Mouse (Mus musculus) forebrain, postnatal 0 days (tissue): ENCODE measurements at regions not wholly inside any gene's neighbourhood (a gene's known extent, or its start where the extent isn't known, plus 50 kb on each side); places are given as distances from the start of the nearest gene placed in this dataset.

ENCODE experiments used
- ATAC-seq: fragments of 200-750 bp; cut with Nextera tagmentation; 2 replicates; pipeline ENCODE4 v1.8.0; 2017; ENCODE audit warnings: mild to moderate bottlenecking, moderate library complexity
- DNase-seq: peaks from one replicate; pipeline ENCODE4 v3.0.0-alpha.2; 2015
- H3K27ac ChIP-seq: fragments of 300-500 bp; sonication (generic); 2 replicates; pipeline ENCODE4 v1.5.1; 2014; ENCODE audit warnings: low read depth, mild to moderate bottlenecking, antibody characterized with exemption, low read length, moderate library complexity, mixed read lengths
- H3K27me3 ChIP-seq: fragments of 300-500 bp; sonication (generic); 2 replicates; pipeline ENCODE4 v1.6.1; 2014; ENCODE audit warnings: mild to moderate bottlenecking, low read length, mixed read lengths; ENCODE audit not compliant: insufficient read depth
- H3K36me3 ChIP-seq: fragments of 300-500 bp; sonication (generic); 2 replicates; pipeline ENCODE4 v1.6.1; 2014; ENCODE audit warnings: mild to moderate bottlenecking, moderate library complexity; ENCODE audit not compliant: insufficient read depth
- H3K4me1 ChIP-seq: fragments of 300-500 bp; sonication (generic); 2 replicates; pipeline ENCODE4 v1.6.1; 2014; ENCODE audit warnings: antibody characterized with exemption; ENCODE audit not compliant: insufficient read depth
- H3K4me2 ChIP-seq: fragments of 300-500 bp; sonication (generic); 2 replicates; pipeline ENCODE4 v1.6.1; 2014; ENCODE audit warnings: low read depth, mild to moderate bottlenecking, moderate library complexity
- H3K4me3 ChIP-seq: fragments of 300-500 bp; sonication (generic); 2 replicates; pipeline ENCODE4 v1.5.1; 2014; ENCODE audit warnings: low read depth, low read length, mixed read lengths
- H3K9ac ChIP-seq: fragments of 300-500 bp; sonication (generic); 2 replicates; pipeline ENCODE4 v1.6.1; 2014; ENCODE audit warnings: mild to moderate bottlenecking
- H3K9me3 ChIP-seq: fragments of 300-500 bp; sonication (generic); 2 replicates; pipeline ENCODE4 v1.6.1; 2016; ENCODE audit warnings: low read length
- CTCF ChIP-seq: sonication (generic); IDR thresholded peaks from 2 replicates; pipeline ENCODE4 v1.5.1; 2016; ENCODE audit warnings: antibody characterized with exemption, control low read depth, low read depth
- WGBS: fragments of 180-500 bp; shearing (Covaris S2); extraction: QIAGEN DNeasy Blood & Tissue Kit; methylation state at CpG from one replicate; pipeline ENCODE4 v1.1.7; 2014; 5-methylcytosine and 5-hydroxymethylcytosine counted together

- WGBS, result 84% methylated on average over 12 of the region's 12 CpGs
- H3K9me3 ChIP-seq, result no peaks in the 10 kb centered on the region
- ATAC-seq (no peak), DNase-seq (no peak)
- no peak overlapping the region for H3K4me3 ChIP-seq
- H3K9ac ChIP-seq, result no peak overlapping the region
- H3K27me3 ChIP-seq, result no peaks in the 10 kb centered on the region
- no peaks in the 10 kb centered on the region for H3K4me1 ChIP-seq
- no peak overlapping the region for H3K27ac ChIP-seq
- no peak overlapping the region for H3K4me2 ChIP-seq
- no peaks in the 10 kb centered on the region for H3K36me3 ChIP-seq
- TF ChIP-seq CTCF, result no peak
Measured at GRCm38 (mm10) chr6:93353353-93354125, 410.2 kb upstream of the Adamts9 start.

GRCm38 (mm10) chr6:93349936-93350700, 406.8 kb upstream of the Adamts9 start:
- Histone ChIP-seq H3K4me3 (no peak overlapping the region), H3K9me3 (no peaks in the 10 kb centered on the region), H3K4me1 (no peaks in the 10 kb centered on the region), H3K27me3 (no peaks in the 10 kb centered on the region), H3K36me3 (no peaks in the 10 kb centered on the region), H3K27ac (no peak overlapping the region), H3K9ac (no peak overlapping the region), H3K4me2 (no peak overlapping the region)
- TF ChIP-seq CTCF, result no peak
- no peak for ATAC-seq
- WGBS, result 20% methylated on average over 7 of the region's 7 CpGs
- peak; percentile 18 for DNase-seq

- Histone ChIP-seq H3K9ac (no peak overlapping the region), H3K4me2 (no peak overlapping the region), H3K4me3 (no peak overlapping the region), H3K27me3 (no peaks in the 10 kb centered on the region), H3K27ac (no peak overlapping the region), H3K4me1 (no peaks in the 10 kb centered on the region), H3K36me3 (no peaks in the 10 kb centered on the region), H3K9me3 (no peaks in the 10 kb centered on the region)
- WGBS, result 88% methylated on average over 3 of the region's 3 CpGs
- ATAC-seq, result no peak
- TF ChIP-seq CTCF, result no peak
- DNase-seq, result no peak
Measured at GRCm38 (mm10) chr6:93348141-93348540, 404.8 kb upstream of the Adamts9 start.

- no peaks in the 10 kb centered on the region for H3K36me3 ChIP-seq
- no peak overlapping the region for H3K27ac ChIP-seq
- H3K4me1 ChIP-seq, result no peaks in the 10 kb centered on the region
- H3K9ac ChIP-seq, result no peak overlapping the region
- 74% methylated on average over 2 of the region's 2 CpGs for WGBS
- ATAC-seq (no peak), DNase-seq (no peak)
- no peaks in the 10 kb centered on the region for H3K27me3 ChIP-seq
- H3K4me3 ChIP-seq, result no peak overlapping the region
- no peak for TF ChIP-seq CTCF
- H3K4me2 ChIP-seq, result no peak overlapping the region
- no peaks in the 10 kb centered on the region for H3K9me3 ChIP-seq
Measured at GRCm38 (mm10) chr6:93328683-93329082, 385.4 kb upstream of the Adamts9 start.

- Histone ChIP-seq H3K27ac (no peak overlapping the region), H3K27me3 (no peaks in the 10 kb centered on the region), H3K4me1 (no peaks in the 10 kb centered on the region), H3K9ac (no peak overlapping the region), H3K4me2 (no peak overlapping the region), H3K4me3 (no peak overlapping the region), H3K9me3 (no peaks in the 10 kb centered on the region), H3K36me3 (no peaks in the 10 kb centered on the region)
- ATAC-seq (no peak), DNase-seq (no peak)
- WGBS, result 64% methylated on average over 1 of the region's 1 CpGs
- no peak for TF ChIP-seq CTCF
Measured at GRCm38 (mm10) chr6:93327930-93328329, 384.6 kb upstream of the Adamts9 start.

- Histone ChIP-seq H3K4me3 (no peak overlapping the region), H3K4me2 (no peak overlapping the region), H3K4me1 (no peaks in the 10 kb centered on the region), H3K27me3 (no peaks in the 10 kb centered on the region), H3K9me3 (no peaks in the 10 kb centered on the region), H3K9ac (no peak overlapping the region), H3K27ac (no peak overlapping the region), H3K36me3 (no peaks in the 10 kb centered on the region)
- ATAC-seq (no peak), DNase-seq (no peak)
- WGBS, result 62% methylated on average over 3 of the region's 3 CpGs
- no peak for TF ChIP-seq CTCF
Measured at GRCm38 (mm10) chr6:93323881-93324280, 380.6 kb upstream of the Adamts9 start.

- Histone ChIP-seq H3K9ac (no peak overlapping the region), H3K4me2 (no peak overlapping the region), H3K4me3 (no peak overlapping the region), H3K27me3 (no peaks in the 10 kb centered on the region), H3K4me1 (no peaks in the 10 kb centered on the region), H3K9me3 (no peaks in the 10 kb centered on the region), H3K36me3 (no peaks in the 10 kb centered on the region), H3K27ac (no peak overlapping the region)
- no peak for TF ChIP-seq CTCF
- DNase-seq (no peak), ATAC-seq (no peak)
- 75% methylated on average over 5 of the region's 5 CpGs for WGBS
Measured at GRCm38 (mm10) chr6:93314625-93315024, 371.3 kb upstream of the Adamts9 start.
